Mouse (Mus musculus) liver, embryonic 11.5 days (tissue): Measurements from ENCODE around the gene Fgfr2. TPM values are rescaled to one million over a fixed set of nuclear protein-coding genes. Genes with fewer than 3 reads are reported as not detected.

Source experiments
- ATAC-seq: fragments of 200-750 bp; cut with Nextera tagmentation; replicated peaks from 2 replicates; pipeline ENCODE4 v1.8.0; 2017; ENCODE audit warnings: moderate number of reproducible peaks, mild to moderate bottlenecking, moderate TSS enrichment, moderate library complexity; ENCODE audit not compliant: low FRiP score
- DNase-seq: peaks from one replicate; pipeline ENCODE4 v3.0.0-alpha.2; 2017; ENCODE audit warnings: low spot score
- H3K27ac ChIP-seq: fragments of 300-500 bp; sonication (generic); 2 replicates; pipeline ENCODE4 v1.5.1; 2014; ENCODE audit warnings: mild to moderate bottlenecking, low read depth, low read length, control low read depth
- H3K27me3 ChIP-seq: fragments of 300-500 bp; sonication (generic); replicated peaks from 2 replicates; pipeline ENCODE4 v1.6.1; 2014; ENCODE audit warnings: low read length, mixed read lengths; ENCODE audit not compliant: control insufficient read depth, insufficient read depth
- H3K36me3 ChIP-seq: fragments of 300-500 bp; sonication (generic); 2 replicates; pipeline ENCODE4 v1.6.1; 2014; ENCODE audit warnings: mild to moderate bottlenecking, low read length, moderate library complexity, mixed read lengths; ENCODE audit not compliant: control insufficient read depth, insufficient read depth
- H3K4me1 ChIP-seq: fragments of 300-500 bp; sonication (generic); replicated peaks from 2 replicates; pipeline ENCODE4 v1.6.1; 2014; ENCODE audit warnings: low read length, mixed read lengths; ENCODE audit not compliant: control insufficient read depth, insufficient read depth
- H3K4me2 ChIP-seq: fragments of 300-500 bp; sonication (generic); 2 replicates; pipeline ENCODE4 v1.6.1; 2014; ENCODE audit warnings: mild to moderate bottlenecking, control low read depth, moderate library complexity
- H3K4me3 ChIP-seq: fragments of 300-500 bp; sonication (generic); 2 replicates; pipeline ENCODE4 v1.5.1; 2014; ENCODE audit warnings: low read depth, low read length, control low read depth
- H3K9ac ChIP-seq: fragments of 300-500 bp; sonication (generic); 2 replicates; pipeline ENCODE4 v1.6.1; 2014; ENCODE audit warnings: low read depth, low read length, control low read depth
- H3K9me3 ChIP-seq: fragments of 300-500 bp; sonication (generic); 2 replicates; pipeline ENCODE4 v1.6.1; 2016; ENCODE audit warnings: low read length, inconsistent platforms, mixed read lengths; ENCODE audit not compliant: control insufficient read depth
- WGBS: fragments of 180-500 bp; shearing (Covaris S2); extraction: QIAGEN DNeasy Blood & Tissue Kit; methylation state at CpG from one replicate; pipeline ENCODE4 v1.1.7; 2014; 5-methylcytosine and 5-hydroxymethylcytosine counted together
- polyA plus RNA-seq: library from polyadenylated mRNA; unstranded; fragments of >200 nt; fragmentation: Nextera tagmentation; extraction: Ambion mirVana; gene quantifications from 2 replicates; pipeline ENCODE4 v1.2.1, GENCODE M21; 2014

Gene Fgfr2
- polyA plus RNA-seq, 1 experiment from 2014 or later, result 32.6 TPM

DNA sequence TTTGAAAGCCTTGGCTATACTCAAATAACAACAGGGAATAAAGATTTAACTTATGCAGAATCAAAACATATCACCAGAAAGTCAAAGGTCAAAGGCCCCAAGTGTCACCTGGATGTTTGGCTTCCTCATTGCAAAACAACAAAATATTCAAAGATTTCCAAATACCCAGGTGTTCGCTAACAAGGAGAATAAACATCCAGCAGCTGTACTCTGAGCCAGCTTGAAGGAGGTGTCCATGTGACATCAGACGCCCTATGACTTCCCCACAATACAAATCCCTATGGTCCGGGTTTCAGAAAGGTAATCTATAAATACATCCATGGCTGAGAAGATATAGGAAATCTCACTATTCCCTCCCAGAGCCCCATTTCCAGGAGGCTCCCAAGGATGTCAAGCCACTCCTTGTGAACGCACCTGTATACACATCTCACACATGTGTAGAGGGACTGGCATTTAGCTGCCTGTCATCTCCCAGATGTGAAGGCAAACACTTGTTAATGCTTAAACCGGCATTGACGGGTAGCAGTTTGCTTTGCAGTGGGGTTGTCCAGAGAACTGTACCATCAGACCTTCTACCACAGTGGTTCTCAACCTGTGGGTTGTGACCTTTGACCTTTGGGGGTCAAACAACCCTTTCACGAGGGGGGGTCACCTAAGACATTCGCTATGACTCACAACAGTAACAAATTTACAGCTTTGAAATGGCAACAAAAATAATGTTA, 2900.4 kb downstream of the Fgfr2 start:
- no peak overlapping the region for H3K4me2 ChIP-seq
- no peak for DNase-seq
- WGBS, result 67% methylated on average over 8 of the region's 8 CpGs
- no peaks in the 10 kb centered on the region for H3K27me3 ChIP-seq
- no peak overlapping the region for H3K27ac ChIP-seq
- no peak overlapping the region for H3K9ac ChIP-seq
- H3K4me3 ChIP-seq, result no peak overlapping the region
- no peaks in the 10 kb centered on the region for H3K36me3 ChIP-seq
- H3K9me3 ChIP-seq, result no peaks in the 10 kb centered on the region
- peak; percentile 40; the same call in 1 of the 2 replicates for ATAC-seq
- H3K4me1 ChIP-seq, result peaks cover 3% of the 10 kb centered on the region; the same call in 1 of the 2 replicates

DNA sequence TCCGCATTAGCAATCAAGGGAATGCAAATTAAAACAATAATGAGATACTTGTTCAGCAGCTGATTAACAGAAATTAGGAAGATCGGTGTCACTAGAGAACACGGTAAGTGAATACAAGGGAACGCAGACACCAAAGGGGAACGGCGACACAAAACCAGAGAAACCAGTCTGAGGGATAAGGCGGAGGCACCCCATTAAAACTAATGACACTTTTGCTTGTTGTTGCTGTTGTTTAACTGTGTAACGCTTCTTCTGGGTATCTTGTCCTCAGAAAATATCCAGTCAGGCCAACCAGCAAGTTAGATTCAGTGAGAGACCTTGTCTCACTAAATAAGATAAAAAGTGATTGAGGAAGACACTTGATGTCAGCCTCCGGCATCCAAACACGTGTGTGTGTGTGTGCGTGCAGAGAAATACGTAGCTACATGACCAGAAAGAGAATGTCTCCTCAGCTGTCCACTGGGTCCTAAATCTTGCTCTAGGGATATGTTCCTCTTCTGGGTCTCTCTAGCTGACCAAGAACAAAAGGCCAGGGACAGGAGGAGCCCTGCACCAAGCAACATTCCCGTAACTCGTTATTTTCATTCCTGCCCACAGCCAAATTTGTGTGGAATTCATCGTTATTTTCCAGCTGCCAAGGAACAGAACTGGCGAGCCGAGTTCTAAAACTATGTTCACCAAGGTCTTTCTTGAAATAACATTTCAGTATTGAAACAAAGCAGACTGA, 2901.3 kb downstream of the Fgfr2 start:
- ATAC-seq (no peak), DNase-seq (no peak)
- Histone ChIP-seq H3K4me3 (no peak overlapping the region), H3K4me1 (peaks cover 3% of the 10 kb centered on the region; the same call in 1 of the 2 replicates), H3K27ac (no peak overlapping the region), H3K4me2 (no peak overlapping the region), H3K27me3 (no peaks in the 10 kb centered on the region), H3K9me3 (no peaks in the 10 kb centered on the region), H3K36me3 (no peaks in the 10 kb centered on the region), H3K9ac (no peak overlapping the region)
- 81% methylated on average over 17 of the region's 17 CpGs for WGBS

DNA sequence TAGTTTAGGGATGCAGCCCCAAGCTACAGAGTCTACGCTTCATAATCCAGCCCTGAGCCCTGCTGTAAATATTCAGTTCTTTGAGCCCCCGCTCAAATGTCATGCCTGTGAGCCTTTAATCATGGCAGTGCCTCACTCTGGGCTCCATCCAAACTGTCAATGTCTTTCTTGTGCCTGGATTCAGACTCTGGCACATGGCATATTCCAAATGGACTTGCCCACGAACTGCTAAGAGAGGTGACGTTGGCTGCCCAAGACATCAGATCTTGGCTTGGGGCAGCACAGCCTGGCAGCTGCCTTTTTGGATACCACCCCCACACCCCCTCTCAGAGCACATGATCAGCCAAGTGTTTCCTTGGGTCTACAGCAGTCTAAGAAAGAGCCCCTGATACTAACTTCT, 2902.5 kb downstream of the Fgfr2 start:
- 82% methylated on average over 4 of the region's 4 CpGs for WGBS
- no peak overlapping the region for H3K27ac ChIP-seq
- DNase-seq (no peak), ATAC-seq (no peak)
- no peak overlapping the region for H3K4me3 ChIP-seq
- H3K4me2 ChIP-seq, result no peak overlapping the region
- H3K27me3 ChIP-seq, result no peaks in the 10 kb centered on the region
- H3K36me3 ChIP-seq, result no peaks in the 10 kb centered on the region
- no peaks in the 10 kb centered on the region for H3K9me3 ChIP-seq
- no peak overlapping the region for H3K9ac ChIP-seq
- peaks cover 3% of the 10 kb centered on the region; the same call in 1 of the 2 replicates for H3K4me1 ChIP-seq

DNA sequence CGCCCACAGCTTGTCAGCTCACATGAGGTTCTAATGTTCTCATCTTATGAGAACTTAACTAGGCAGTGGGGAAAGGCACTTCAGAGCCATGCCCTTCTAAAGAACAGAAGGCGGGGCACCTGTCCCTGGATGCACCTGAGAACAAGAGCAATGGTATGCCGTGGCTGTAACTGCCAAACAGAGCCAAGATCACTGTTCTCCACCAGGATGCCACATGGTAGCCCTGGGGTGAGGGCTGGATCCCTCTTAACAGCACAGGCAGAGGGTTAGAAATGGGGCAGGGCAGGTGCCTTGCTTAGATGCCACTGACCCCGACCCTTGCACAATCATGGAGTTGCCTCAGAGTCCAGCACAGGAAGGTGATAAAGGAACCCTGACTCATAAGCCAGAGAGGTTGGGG, 2903.3 kb downstream of the Fgfr2 start:
- no peak for DNase-seq
- ATAC-seq, result no peak; the same call in 1 of the 2 replicates
- H3K4me1 ChIP-seq, result peaks cover 3% of the 10 kb centered on the region; the same call in 1 of the 2 replicates

DNA sequence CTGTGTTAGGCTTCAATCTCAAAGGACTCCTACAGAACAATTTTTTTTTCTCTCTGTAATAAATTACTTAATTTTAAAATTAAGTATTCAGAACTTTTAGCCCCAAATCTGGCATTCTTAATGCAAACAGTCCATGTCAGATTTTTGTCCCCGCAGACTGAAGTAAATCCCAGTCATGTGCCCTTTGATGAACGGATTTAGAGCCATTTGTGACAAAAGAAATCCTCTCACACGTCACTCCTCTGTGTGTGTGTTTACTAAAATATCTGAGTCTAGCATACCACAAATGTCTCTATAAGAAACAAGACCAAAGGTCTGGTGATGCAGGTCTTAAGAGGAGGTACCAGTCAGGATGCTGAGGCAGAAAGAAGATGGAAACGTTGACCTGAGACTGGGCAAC, 2906.9 kb downstream of the Fgfr2 start:
- ATAC-seq (no peak), DNase-seq (no peak)
- WGBS, result 57% methylated on average over 4 of the region's 4 CpGs
- H3K4me2 ChIP-seq, result no peak overlapping the region
- H3K9me3 ChIP-seq, result no peaks in the 10 kb centered on the region
- no peaks in the 10 kb centered on the region for H3K4me1 ChIP-seq
- H3K9ac ChIP-seq, result no peak overlapping the region
- no peak overlapping the region for H3K27ac ChIP-seq
- no peak overlapping the region for H3K4me3 ChIP-seq
- H3K27me3 ChIP-seq, result no peaks in the 10 kb centered on the region
- H3K36me3 ChIP-seq, result no peaks in the 10 kb centered on the region

More for the DNA sequence above, 2903.3 kb downstream of the Fgfr2 start:
- Histone ChIP-seq H3K9me3 (no peaks in the 10 kb centered on the region), H3K4me3 (no peak overlapping the region), H3K27ac (no peak overlapping the region), H3K27me3 (no peaks in the 10 kb centered on the region), H3K9ac (no peak overlapping the region), H3K36me3 (no peaks in the 10 kb centered on the region), H3K4me2 (no peak overlapping the region)
- WGBS, result 80% methylated on average over 4 of the region's 4 CpGs

DNA sequence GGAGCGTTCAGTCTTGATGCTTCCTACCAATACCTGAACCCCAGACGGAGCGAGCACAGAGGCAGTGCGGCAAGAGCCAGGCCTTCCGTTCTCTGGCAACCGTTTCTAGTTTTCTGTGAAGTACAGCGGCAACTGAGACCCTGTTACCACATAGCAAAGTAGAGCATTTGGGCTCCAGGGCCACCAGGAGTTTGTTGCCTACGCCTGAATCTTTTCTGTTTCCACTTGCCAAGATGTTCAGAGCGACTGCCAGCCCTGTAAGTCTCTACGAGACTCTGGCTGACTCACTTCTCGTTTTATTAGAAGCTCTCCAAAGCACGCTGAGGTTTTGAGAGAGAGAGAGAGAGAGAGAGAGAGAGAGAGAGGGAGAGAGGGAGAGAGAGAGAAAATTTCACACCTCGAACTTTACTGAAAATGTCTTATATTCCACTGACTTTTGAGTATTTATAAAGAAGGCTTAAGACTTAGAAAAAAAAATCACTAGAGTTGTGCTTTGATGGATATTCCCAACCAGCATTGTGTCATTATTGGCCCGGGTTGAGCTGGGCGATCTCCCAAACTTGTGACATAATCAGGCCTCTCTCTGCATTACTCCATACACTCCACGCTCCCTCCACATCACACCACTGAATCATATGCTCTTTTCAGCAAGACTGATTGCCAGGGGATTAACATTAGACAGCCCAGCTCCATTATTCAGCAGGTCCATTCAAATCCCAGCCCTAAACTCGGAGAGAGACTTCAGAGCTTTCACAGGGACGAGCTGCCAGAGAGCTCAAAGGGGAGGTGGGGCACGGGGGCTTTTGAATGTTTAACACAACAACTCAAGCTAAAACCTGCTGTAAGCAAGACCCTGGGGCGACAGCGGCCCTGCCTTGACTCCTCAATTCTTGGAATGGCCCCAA, 2907.6 kb downstream of the Fgfr2 start:
- Histone ChIP-seq H3K27ac (no peak overlapping the region), H3K4me2 (no peak overlapping the region), H3K36me3 (no peaks in the 10 kb centered on the region), H3K9me3 (no peaks in the 10 kb centered on the region), H3K4me3 (no peak overlapping the region), H3K9ac (no peak overlapping the region), H3K4me1 (no peaks in the 10 kb centered on the region), H3K27me3 (no peaks in the 10 kb centered on the region)
- no peak for DNase-seq
- 65% methylated on average over 21 of the region's 21 CpGs for WGBS
- ATAC-seq, result no peak

DNA sequence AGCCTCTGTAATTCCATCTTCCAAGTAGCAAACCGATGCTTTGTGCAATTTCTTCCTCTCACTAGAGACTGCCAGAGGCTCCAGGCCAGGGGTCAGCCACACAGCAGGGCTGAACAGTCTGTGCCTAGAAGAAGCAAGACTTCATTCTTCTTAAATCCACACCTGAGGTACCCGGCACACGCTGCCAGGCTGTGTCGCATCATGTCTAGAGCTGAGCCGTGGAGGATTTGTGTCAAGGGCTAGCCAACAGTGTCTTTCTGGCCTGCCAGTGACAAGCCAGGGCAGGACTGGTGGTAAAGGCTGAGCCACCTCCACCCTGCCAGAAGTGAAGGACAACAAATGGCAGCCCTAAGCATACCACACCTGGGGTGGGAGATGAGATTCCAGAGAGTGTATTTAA, 2910.0 kb downstream of the Fgfr2 start:
- 93% methylated on average over 5 of the region's 5 CpGs for WGBS
- peaks cover 2% of the 10 kb centered on the region; the same call in 1 of the 2 replicates for H3K36me3 ChIP-seq
- no peaks in the 10 kb centered on the region for H3K4me1 ChIP-seq
- DNase-seq, result no peak
- no peak overlapping the region for H3K9ac ChIP-seq
- H3K27me3 ChIP-seq, result no peaks in the 10 kb centered on the region
- no peak for ATAC-seq
- no peak overlapping the region for H3K4me3 ChIP-seq
- no peak overlapping the region for H3K27ac ChIP-seq
- no peaks in the 10 kb centered on the region for H3K9me3 ChIP-seq
- H3K4me2 ChIP-seq, result no peak overlapping the region

DNA sequence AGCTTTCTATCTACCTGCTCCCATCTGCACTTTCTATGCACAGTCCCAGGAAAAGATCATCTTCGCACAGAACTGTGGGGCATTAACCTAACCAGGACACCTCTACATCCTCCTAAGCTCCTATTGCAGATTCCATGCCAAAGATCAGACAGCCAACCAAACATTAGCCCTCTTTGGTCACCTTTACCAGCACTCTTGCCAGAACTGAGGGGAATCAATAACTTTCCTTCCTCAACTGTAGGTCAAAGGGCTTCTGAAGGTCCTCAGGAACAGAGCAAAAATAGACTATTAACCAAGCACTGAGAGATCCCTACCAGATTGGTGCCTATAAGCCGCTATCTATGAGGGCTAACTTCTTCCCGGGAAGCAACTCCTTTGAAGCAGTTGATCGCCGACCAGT, 2911.7 kb downstream of the Fgfr2 start:
- no peaks in the 10 kb centered on the region for H3K27me3 ChIP-seq
- no peaks in the 10 kb centered on the region for H3K9me3 ChIP-seq
- H3K9ac ChIP-seq, result no peak overlapping the region
- WGBS, result 61% methylated on average over 5 of the region's 5 CpGs
- no peaks in the 10 kb centered on the region for H3K4me1 ChIP-seq
- H3K4me3 ChIP-seq, result no peak overlapping the region
- ATAC-seq (no peak), DNase-seq (no peak)
- peaks cover 2% of the 10 kb centered on the region; the same call in 1 of the 2 replicates for H3K36me3 ChIP-seq
- no peak overlapping the region for H3K27ac ChIP-seq
- no peak overlapping the region for H3K4me2 ChIP-seq
